Mouse (Mus musculus) erythroblast, adult 5-6 weeks (primary cell): ENCODE results near the gene D13Ertd608e. TPM values are rescaled to one million over a fixed set of nuclear protein-coding genes. Genes with fewer than 3 reads are reported as not detected.

Experiments
- total RNA-seq, 2 experiments: library from RNA; stranded (forward) in 1 of 2; stranded (reverse) in 1 of 2; fragments of 150-400 nt in 1 of 2; fragments of 200-764, 138-1000 nt in 1 of 2; gene quantifications; 2 replicates each; pipeline versions ENCODE4 v1.2.3 to v1.2.4; 2015 to 2017; ENCODE audit warnings: low replicate concordance in 2 of 2

D13Ertd608e gene
- total RNA-seq, 2 experiments from 2014 or later: not detected

Other genes starting within 250 kb of the D13Ertd608e start
- gene Ccl28, start 212.2 kb upstream of the D13Ertd608e start, total RNA-seq (2015; ENCODE audit: low replicate concordance): not detected in 2 replicates
- not detected in 2 replicates for gene Ccl28, start 212.2 kb upstream of the D13Ertd608e start, total RNA-seq (2017; ENCODE audit: low replicate concordance)
- gene Hmgcs1, start 145.6 kb upstream of the D13Ertd608e start, total RNA-seq (2015; ENCODE audit: low replicate concordance): 6.5 and 11.5 TPM in 2 replicates
- 5.1 and 7.1 TPM in 2 replicates for gene Hmgcs1, start 145.6 kb upstream of the D13Ertd608e start, total RNA-seq (2017; ENCODE audit: low replicate concordance)
- gene Nim1k, start 80.1 kb upstream of the D13Ertd608e start, total RNA-seq (2015; ENCODE audit: low replicate concordance): not detected in 2 replicates
- not detected in 2 replicates for gene Nim1k, start 80.1 kb upstream of the D13Ertd608e start, total RNA-seq (2017; ENCODE audit: low replicate concordance)
- gene Zfp131, start 45.1 kb upstream of the D13Ertd608e start, total RNA-seq (2015; ENCODE audit: low replicate concordance): 25.6 and 32.8 TPM in 2 replicates
- gene Zfp131, start 45.1 kb upstream of the D13Ertd608e start, total RNA-seq (2017; ENCODE audit: low replicate concordance): 16.3 and 28.3 TPM in 2 replicates
- gene AF067063, start 5.8 kb upstream of the D13Ertd608e start, total RNA-seq (2015; ENCODE audit: low replicate concordance): not detected in 2 replicates
- gene AF067063, start 5.8 kb upstream of the D13Ertd608e start, total RNA-seq (2017; ENCODE audit: low replicate concordance): not detected in 2 replicates
- not detected in 2 replicates for gene Tcstv1, start 58.8 kb downstream of the D13Ertd608e start, total RNA-seq (2015; ENCODE audit: low replicate concordance)
- gene Tcstv1, start 58.8 kb downstream of the D13Ertd608e start, total RNA-seq (2017; ENCODE audit: low replicate concordance): not detected in 2 replicates
- not detected in 2 replicates for gene Gm21761, start 93.3 kb downstream of the D13Ertd608e start, total RNA-seq (2015; ENCODE audit: low replicate concordance)
- not detected in 2 replicates for gene Gm21761, start 93.3 kb downstream of the D13Ertd608e start, total RNA-seq (2017; ENCODE audit: low replicate concordance)
- not detected in 2 replicates for gene B020031M17Rik, start 114.8 kb downstream of the D13Ertd608e start, total RNA-seq (2015; ENCODE audit: low replicate concordance)
- not detected in 2 replicates for gene B020031M17Rik, start 114.8 kb downstream of the D13Ertd608e start, total RNA-seq (2017; ENCODE audit: low replicate concordance)
- not detected in 2 replicates for gene Gm36079, start 191.0 kb downstream of the D13Ertd608e start, total RNA-seq (2015; ENCODE audit: low replicate concordance)
- gene Gm36079, start 191.0 kb downstream of the D13Ertd608e start, total RNA-seq (2017; ENCODE audit: low replicate concordance): not detected in 2 replicates
- gene Gm21188, start 216.2 kb downstream of the D13Ertd608e start, total RNA-seq (2015; ENCODE audit: low replicate concordance): 42.4 and 52.3 TPM in 2 replicates
- 12.4 and 14.4 TPM in 2 replicates for gene Gm21188, start 216.2 kb downstream of the D13Ertd608e start, total RNA-seq (2017; ENCODE audit: low replicate concordance)